Mouse (Mus musculus) megakaryocyte, embryonic 14.5 days (primary cell): ENCODE results near the gene Tinf2. TPM values are rescaled to one million over a fixed set of nuclear protein-coding genes. Genes with fewer than 3 reads are reported as not detected.
A peak's percentile ranks its signal among the peaks of the same experiment; 100 is the strongest.

Experiments used
- H3K27me3 ChIP-seq: replicated peaks from 2 replicates; pipeline ENCODE3; 2012; ENCODE audit warnings: inconsistent platforms
- H3K36me3 ChIP-seq: replicated peaks from 2 replicates; pipeline ENCODE3; 2012; ENCODE audit warnings: low read length, inconsistent platforms, mixed read lengths
- H3K4me1 ChIP-seq: 2 replicates; pipeline ENCODE4 v1.6.1; 2012; ENCODE audit warnings: inconsistent platforms
- H3K4me3 ChIP-seq: replicated peaks from 2 replicates; pipeline ENCODE3; 2012; ENCODE audit warnings: moderate library complexity, mild to moderate bottlenecking, inconsistent platforms
- H3K9me3 ChIP-seq: 2 replicates; pipeline ENCODE4 v1.6.1; 2012; ENCODE audit warnings: inconsistent platforms
- FLI1 ChIP-seq: IDR thresholded peaks from 2 replicates; pipeline ENCODE4 v1.6.1; 2012; ENCODE audit warnings: low read length, inconsistent platforms, mixed read lengths
- GATA1 ChIP-seq: IDR thresholded peaks from 3 replicates; pipeline ENCODE4 v1.6.1; 2012; ENCODE audit warnings: mixed read lengths, low read length, inconsistent platforms, borderline replicate concordance
- polyA plus RNA-seq: library from polyadenylated mRNA; stranded (reverse); fragments of >175 nt; gene quantifications from 2 replicates; pipeline ENCODE4 v1.2.3, GENCODE M21; 2012; ENCODE audit warnings: low replicate concordance; ENCODE audit not compliant: insufficient read depth

Gene Tinf2
- polyA plus RNA-seq, 1 experiment = 18.7 TPM

DNA sequence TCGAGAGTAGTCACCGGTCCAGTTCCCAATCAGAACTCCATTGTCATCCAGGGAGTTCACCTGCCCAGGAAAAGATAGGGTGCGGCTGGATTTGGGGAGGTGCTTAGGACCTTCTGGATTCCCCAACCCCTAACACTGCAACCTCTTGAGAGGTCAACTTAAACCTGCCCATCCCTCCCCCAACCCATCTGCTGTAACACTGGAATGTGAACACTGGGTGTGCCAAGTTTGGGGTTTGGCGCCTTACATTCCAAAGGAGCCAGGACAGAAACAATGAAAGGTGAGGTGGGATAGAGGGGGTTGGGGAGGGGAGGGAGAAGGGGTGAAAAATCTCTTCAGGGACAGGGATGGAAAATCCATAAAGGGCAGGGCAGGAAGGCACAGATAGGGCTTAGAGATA lies 27.9 kb upstream of the Tinf2 start:
- H3K27me3 ChIP-seq = peaks cover 7% of the 10 kb centered on the region
- no peak overlapping the region for H3K4me3 ChIP-seq
- H3K36me3 ChIP-seq = peaks cover 11% of the 10 kb centered on the region
- no peaks in the 10 kb centered on the region for H3K9me3 ChIP-seq
- peaks cover 53% of the 10 kb centered on the region for H3K4me1 ChIP-seq
- TF ChIP-seq FLI1 (no peak), GATA1 (no peak)

DNA sequence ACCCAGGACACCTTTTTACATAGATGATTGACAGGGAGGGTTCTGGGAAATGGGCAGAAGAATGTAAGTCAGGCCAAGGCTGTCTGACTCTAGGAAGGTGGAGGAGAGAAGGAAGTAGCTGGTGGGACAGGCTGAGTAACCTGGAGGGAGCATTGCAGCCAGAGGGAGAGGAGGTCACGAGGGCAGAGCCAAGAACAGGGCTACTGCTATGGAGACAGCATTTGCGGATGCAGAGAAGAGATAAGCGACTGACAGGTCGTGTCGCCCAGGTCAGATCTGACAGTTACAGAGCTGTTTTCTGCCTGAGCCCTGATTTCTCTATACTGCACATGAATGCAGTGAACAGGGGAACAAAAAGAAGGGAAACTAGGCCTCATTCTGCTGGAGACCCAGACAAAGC lies 25.8 kb upstream of the Tinf2 start:
- H3K4me1 ChIP-seq = peaks cover 33% of the 10 kb centered on the region
- peaks cover 22% of the 10 kb centered on the region for H3K36me3 ChIP-seq

DNA sequence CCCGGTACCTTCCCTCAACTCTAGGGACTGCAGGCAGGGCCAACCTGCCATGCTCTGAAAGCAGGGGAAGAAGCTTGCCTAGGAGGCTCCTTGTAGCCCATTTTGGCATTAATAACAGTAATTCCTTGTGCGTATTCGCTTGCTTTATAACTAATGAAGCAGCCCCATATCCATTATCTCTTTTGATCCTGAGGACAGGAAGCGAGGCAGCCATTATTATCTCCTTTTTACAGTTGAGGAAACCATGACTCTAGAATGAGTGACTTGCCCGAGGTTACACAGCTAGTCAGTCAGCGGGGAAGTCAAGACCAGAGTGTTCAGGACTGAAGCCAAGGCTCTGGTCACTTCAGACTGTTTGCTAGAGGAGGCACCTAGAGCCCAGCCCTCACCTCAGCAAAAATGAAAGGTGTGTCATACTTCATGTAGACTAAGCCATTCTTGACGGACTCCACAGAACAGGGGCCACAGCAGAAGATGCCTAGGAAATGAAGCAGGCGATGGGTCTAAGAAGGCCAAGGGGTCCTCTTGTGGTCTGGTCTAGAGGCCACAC lies 24.5 kb upstream of the Tinf2 start:
- H3K36me3 ChIP-seq = peaks cover 22% of the 10 kb centered on the region
- peaks cover 26% of the 10 kb centered on the region for H3K4me1 ChIP-seq
- peaks cover 8% of the 10 kb centered on the region for H3K27me3 ChIP-seq

More for the DNA sequence above, 25.8 kb upstream of the Tinf2 start:
- Histone ChIP-seq H3K27me3 (peaks cover 10% of the 10 kb centered on the region), H3K4me3 (no peak overlapping the region), H3K9me3 (no peaks in the 10 kb centered on the region)
- TF ChIP-seq GATA1 = no peak
- TF ChIP-seq FLI1 = no peak

DNA sequence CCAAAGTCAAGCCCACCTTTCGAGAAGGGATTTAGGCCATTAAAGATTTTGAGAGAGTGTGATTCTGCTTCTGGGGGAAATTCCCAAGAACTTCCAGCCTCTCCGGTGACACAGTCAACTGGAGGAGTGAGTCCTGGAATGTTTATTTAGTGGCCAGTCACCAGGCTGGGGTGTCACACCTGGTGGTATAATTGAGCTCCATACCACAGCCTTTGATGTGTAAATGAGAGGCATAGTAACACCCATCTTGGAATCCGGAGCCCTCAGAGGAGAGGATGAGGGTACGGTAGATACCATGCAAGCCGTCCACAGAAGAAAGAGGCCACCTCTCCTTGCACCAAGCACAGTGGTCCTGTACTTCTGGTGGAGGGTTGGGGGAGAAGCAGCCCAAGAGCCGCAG lies 21.1 kb upstream of the Tinf2 start:
- Histone ChIP-seq H3K36me3 (peaks cover 13% of the 10 kb centered on the region), H3K4me1 (peaks cover 31% of the 10 kb centered on the region), H3K9me3 (no peaks in the 10 kb centered on the region), H3K27me3 (peaks cover 12% of the 10 kb centered on the region), H3K4me3 (no peak overlapping the region)
- no peak for TF ChIP-seq FLI1
- no peak for TF ChIP-seq GATA1

More for the DNA sequence above, 24.5 kb upstream of the Tinf2 start:
- H3K4me3 ChIP-seq = no peak overlapping the region
- no peaks in the 10 kb centered on the region for H3K9me3 ChIP-seq
- TF ChIP-seq GATA1 (no peak), FLI1 (no peak)

DNA sequence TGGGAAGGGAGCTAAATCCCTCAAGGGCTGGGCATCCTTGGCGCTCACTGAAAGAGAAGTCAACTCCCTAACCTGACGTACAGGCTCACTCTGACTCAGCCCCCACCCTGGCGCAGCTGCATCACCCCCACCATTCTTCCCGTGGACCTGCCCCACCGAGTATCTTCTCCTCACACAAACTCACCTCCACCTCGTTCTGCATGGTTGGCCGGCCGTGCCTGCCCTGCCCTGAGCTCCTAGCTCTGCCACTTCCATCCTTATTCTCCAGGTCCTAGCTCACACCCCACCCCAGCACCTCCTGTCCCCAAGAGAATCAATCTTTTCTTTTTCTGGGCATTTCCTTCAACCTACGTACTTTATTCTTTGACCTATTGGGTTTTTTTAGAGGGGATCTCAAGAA lies 19.5 kb upstream of the Tinf2 start:
- H3K4me1 ChIP-seq = peaks cover 36% of the 10 kb centered on the region
- no peak for TF ChIP-seq FLI1
- TF ChIP-seq GATA1 = no peak
- H3K36me3 ChIP-seq = peaks cover 13% of the 10 kb centered on the region
- peaks cover 12% of the 10 kb centered on the region for H3K27me3 ChIP-seq
- H3K4me3 ChIP-seq = no peak overlapping the region
- no peaks in the 10 kb centered on the region for H3K9me3 ChIP-seq

DNA sequence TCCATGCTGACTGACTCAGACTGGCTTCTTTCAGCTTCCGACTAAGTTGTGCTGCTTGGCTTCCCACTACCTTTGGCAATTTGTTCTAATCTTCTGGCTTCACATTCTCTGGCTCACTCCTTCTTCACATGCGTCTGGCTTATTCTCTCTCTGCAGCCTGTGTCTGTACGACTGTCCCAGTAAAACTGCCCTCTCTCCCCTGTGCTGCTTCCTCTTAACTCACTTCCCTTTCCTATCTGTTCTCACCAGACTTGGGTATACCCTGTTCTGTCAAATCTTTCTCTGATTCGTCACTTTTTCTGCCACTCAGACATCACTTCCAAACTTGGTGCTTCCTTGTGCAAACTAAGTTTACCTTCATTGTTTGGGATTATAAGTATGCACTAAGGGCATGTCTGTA lies 15.6 kb upstream of the Tinf2 start:
- peaks cover 23% of the 10 kb centered on the region for H3K9me3 ChIP-seq
- peaks cover 12% of the 10 kb centered on the region for H3K27me3 ChIP-seq
- H3K36me3 ChIP-seq = no peaks in the 10 kb centered on the region
- TF ChIP-seq FLI1 (no peak), GATA1 (no peak)
- peaks cover 21% of the 10 kb centered on the region for H3K4me1 ChIP-seq
- peak overlapping the region; percentile 78 for H3K4me3 ChIP-seq

DNA sequence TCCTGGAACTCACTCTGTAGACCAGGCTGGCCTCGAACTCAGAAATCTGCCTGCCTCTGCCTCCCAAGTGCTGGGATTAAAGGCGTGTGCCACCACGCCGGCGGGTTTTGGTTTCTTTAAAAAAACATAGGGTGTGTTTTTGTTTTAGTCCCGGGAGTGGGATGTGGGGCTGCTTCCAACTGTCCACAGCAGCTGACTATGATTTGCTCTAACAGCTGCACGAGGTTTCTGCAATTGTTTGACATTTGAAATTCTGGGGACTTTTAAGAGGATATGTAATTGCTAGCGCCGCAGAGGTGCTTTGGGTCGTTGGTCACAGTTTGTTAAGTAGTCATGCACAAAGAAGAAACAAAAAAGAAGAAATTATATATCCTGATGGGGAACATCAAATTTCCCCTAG lies 7.8 kb upstream of the Tinf2 start:
- H3K27me3 ChIP-seq = peaks cover 4% of the 10 kb centered on the region
- TF ChIP-seq FLI1 (no peak), GATA1 (no peak)
- peaks cover 24% of the 10 kb centered on the region for H3K9me3 ChIP-seq
- H3K36me3 ChIP-seq = no peaks in the 10 kb centered on the region
- H3K4me1 ChIP-seq = peaks cover 6% of the 10 kb centered on the region; the same call in 1 of the 2 replicates
- H3K4me3 ChIP-seq = no peak overlapping the region

DNA sequence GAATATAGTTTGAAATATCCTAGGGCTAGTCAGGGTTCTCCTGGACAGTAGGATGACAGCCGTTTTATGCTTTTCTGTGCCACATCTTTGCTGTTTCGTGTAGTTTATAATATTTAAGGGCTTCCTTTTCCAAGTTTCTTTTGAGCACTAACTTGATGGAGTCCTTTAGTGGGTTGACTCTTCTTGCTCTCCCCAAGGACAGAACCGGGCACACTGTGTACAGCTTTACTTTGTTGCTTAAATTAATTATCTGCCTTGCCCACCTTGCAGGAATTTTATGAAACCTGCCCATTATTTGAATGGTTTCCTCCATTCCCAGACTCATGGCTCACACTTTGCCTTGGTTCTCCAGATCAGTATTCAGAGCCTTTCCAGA lies 486 bp upstream of the Tinf2 start:
- Histone ChIP-seq H3K4me3 (peak overlapping the region; percentile 95), H3K9me3 (no peaks in the 10 kb centered on the region), H3K4me1 (peaks cover 30% of the 10 kb centered on the region), H3K27me3 (no peaks in the 10 kb centered on the region), H3K36me3 (peaks cover 36% of the 10 kb centered on the region)
- TF ChIP-seq FLI1 = no peak
- TF ChIP-seq GATA1 = no peak

GRCm38 (mm10) chr14:55677615-55678014 lies 4.0 kb downstream of the Tinf2 start:
- H3K4me1 ChIP-seq = peaks cover 34% of the 10 kb centered on the region
- no peak overlapping the region for H3K4me3 ChIP-seq
- TF ChIP-seq FLI1 (no peak), GATA1 (no peak)
- H3K36me3 ChIP-seq = peaks cover 66% of the 10 kb centered on the region
- H3K27me3 ChIP-seq = no peaks in the 10 kb centered on the region
- H3K9me3 ChIP-seq = no peaks in the 10 kb centered on the region

GRCm38 (mm10) chr14:55672741-55673060 lies 8.9 kb downstream of the Tinf2 start:
- Histone ChIP-seq H3K4me1 (peaks cover 42% of the 10 kb centered on the region), H3K4me3 (peak overlapping the region; percentile 99), H3K9me3 (no peaks in the 10 kb centered on the region), H3K36me3 (peaks cover 55% of the 10 kb centered on the region), H3K27me3 (no peaks in the 10 kb centered on the region)
- TF ChIP-seq FLI1 (no peak), GATA1 (no peak)

DNA sequence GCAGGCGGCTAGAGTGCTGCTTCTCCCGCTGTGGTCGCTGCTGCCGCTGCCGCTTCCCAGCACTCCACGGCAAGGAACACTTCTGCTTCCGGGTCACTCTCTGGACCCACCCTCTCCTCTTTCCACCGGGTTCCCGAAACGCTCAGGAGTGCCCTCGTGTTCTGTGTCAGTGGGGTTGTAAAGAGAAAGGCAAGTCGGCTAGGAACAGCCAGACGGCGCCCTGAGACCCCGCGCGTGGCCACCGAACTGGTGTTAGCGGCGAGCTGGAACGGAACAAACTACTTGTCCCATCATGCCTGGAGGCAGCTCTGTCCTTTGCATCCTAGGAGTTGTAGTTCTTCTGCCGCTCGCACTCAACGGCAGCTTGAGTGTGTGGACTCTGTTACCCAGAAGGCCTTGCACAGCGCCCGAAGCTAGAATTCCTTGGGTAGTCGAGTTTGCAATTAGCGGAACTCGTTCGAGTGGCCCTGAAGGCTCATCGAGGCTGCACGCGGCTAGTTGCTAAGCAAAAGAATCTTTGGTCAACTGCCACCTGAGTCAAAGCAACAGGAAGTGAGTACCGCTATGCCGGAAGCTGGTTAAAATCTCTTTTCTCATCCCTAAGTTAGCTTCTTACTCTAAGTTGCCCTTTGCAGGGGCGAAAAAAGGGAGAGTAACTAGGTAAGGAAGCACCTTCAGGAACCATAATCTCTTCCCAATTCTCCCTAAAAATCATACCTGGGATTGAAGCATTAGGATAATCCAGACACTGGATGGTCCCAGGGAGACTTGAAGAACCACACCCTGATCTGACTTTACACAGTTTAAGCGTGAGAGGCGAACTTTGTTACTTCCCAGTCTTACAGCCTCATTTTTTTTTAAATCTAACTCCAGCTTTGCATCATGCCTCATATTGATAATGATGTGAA lies 9.5 kb downstream of the Tinf2 start, which contains the start of the genes Gmpr2 and Nedd8:
Gene Gmpr2 (plus strand): TSS at position 109 of the 908 bp plus-strand sequence.
Gene Nedd8 (minus strand): TSS at position 292 of the 908 bp plus-strand sequence.
- peaks cover 43% of the 10 kb centered on the region for H3K4me1 ChIP-seq
- TF ChIP-seq FLI1 = no peak
- TF ChIP-seq GATA1 = no peak

More for the DNA sequence above, 9.5 kb downstream of the Tinf2 start, which contains the start of the genes Gmpr2 and Nedd8:
- no peaks in the 10 kb centered on the region for H3K27me3 ChIP-seq
- peak within 1 kb of the TSS; percentile 99 for H3K4me3 ChIP-seq
- no peaks in the 10 kb centered on the region for H3K9me3 ChIP-seq
- H3K36me3 ChIP-seq = peaks cover 49% of the 10 kb centered on the region
